Mouse (Mus musculus) bone marrow macrophage, adult 2 months (primary cell): ENCODE data around the gene Grhl3.

ENCODE experiments used
- CTCF ChIP-seq: IDR thresholded peaks from 2 replicates; pipeline ENCODE4 v1.5.1; 2012; ENCODE audit warnings: low read depth, mild to moderate bottlenecking, low read length, moderate library complexity
- POLR2A ChIP-seq: IDR thresholded peaks from 2 replicates; pipeline ENCODE4 v1.6.1; 2012; ENCODE audit warnings: mild to moderate bottlenecking, low read depth, low read length, borderline replicate concordance

GRCm38 (mm10) chr4:135526039-135526710, 47.3 kb downstream of the Grhl3 start:
- TF ChIP-seq CTCF (no peak), POLR2A (no peak)
